Mouse (Mus musculus) brain, embryonic 14.5 days (tissue): ENCODE measurements at regions not wholly inside any gene's neighbourhood (a gene's known extent, or its start where the extent isn't known, plus 50 kb on each side); places are given as distances from the start of the nearest gene placed in this dataset.
"Not testable (repeated sequence)": the region's sequence is repeated elsewhere in the genome, so short reads cannot be mapped to it uniquely, and the experiment has no call there.

ENCODE experiments used
- CTCF ChIP-seq: fragments of 200-500 bp; IDR thresholded peaks from 2 replicates; pipeline ENCODE4 v1.5.1; 2012; ENCODE audit warnings: inconsistent platforms, mild to moderate bottlenecking, moderate library complexity, borderline replicate concordance; ENCODE audit not compliant: insufficient read depth, insufficient read length; ENCODE audit errors: extremely low read depth
- POLR2A ChIP-seq: fragments of 200-500 bp; IDR thresholded peaks from 2 replicates; pipeline ENCODE4 v1.6.1; 2012; ENCODE audit warnings: mild to moderate bottlenecking, inconsistent platforms, borderline replicate concordance; ENCODE audit not compliant: poor library complexity, insufficient read depth, insufficient read length, severe bottlenecking; ENCODE audit errors: extremely low read depth

GRCm38 (mm10) chr4:10694106-10694748 lies 180.1 kb upstream of the 2610301B20Rik start:
- TF ChIP-seq CTCF, POLR2A: not testable (repeated sequence)
